Mouse (Mus musculus): ENCODE data around the gene AC134908.4.
"Not testable (repeated sequence)": the region's sequence is repeated elsewhere in the genome, so short reads cannot be mapped to it uniquely, and the experiment has no call there.

Gene AC134908.4

GRCm38 (mm10) chr17:25762591-25762990 is 32.9 kb downstream of the AC134908.4 start:
- no peak for DNase-seq

GRCm38 (mm10) chr17:25761561-25761970 is 33.9 kb downstream of the AC134908.4 start:
- no peak for DNase-seq

GRCm38 (mm10) chr17:25760148-25760547 is 35.3 kb downstream of the AC134908.4 start:
- no peak for DNase-seq

- no peak for DNase-seq
These were observed 37.8 kb downstream of the AC134908.4 start for GRCm38 (mm10) chr17:25757691-25758090.

- DNase-seq = no peak
These were observed 38.8 kb downstream of the AC134908.4 start for GRCm38 (mm10) chr17:25756378-25757242.

- no peak for DNase-seq
These were observed 39.7 kb downstream of the AC134908.4 start for GRCm38 (mm10) chr17:25755627-25756377.

GRCm38 (mm10) chr17:25755086-25755485 is 40.4 kb downstream of the AC134908.4 start:
- no peak for DNase-seq

- no peak for DNase-seq
These were observed 41.2 kb downstream of the AC134908.4 start, which contains the start of gene Msln for GRCm38 (mm10) chr17:25754241-25754640. Gene Msln (minus strand): TSS chr17:25754378.

GRCm38 (mm10) chr17:25751446-25751845 is 44.0 kb downstream of the AC134908.4 start:
- DNase-seq = no peak

- DNase-seq = no peak
These were observed 46.1 kb downstream of the AC134908.4 start for GRCm38 (mm10) chr17:25749314-25749713.

- DNase-seq = no peak
These were observed 47.2 kb downstream of the AC134908.4 start for GRCm38 (mm10) chr17:25748238-25748637.

GRCm38 (mm10) chr17:25744311-25744710 is 51.1 kb downstream of the AC134908.4 start:
- no peak for DNase-seq

GRCm38 (mm10) chr17:25743831-25744230 is 51.6 kb downstream of the AC134908.4 start:
- DNase-seq = no peak

- DNase-seq = not testable (repeated sequence)
These were observed 54.0 kb downstream of the AC134908.4 start for GRCm38 (mm10) chr17:25741471-25741870.
